Mouse (Mus musculus) intestine, embryonic 14.5 days (tissue): ENCODE results near the gene Dhrs2. TPM values are rescaled to one million over a fixed set of nuclear protein-coding genes. Genes with fewer than 3 reads are reported as not detected.
A peak's percentile ranks its signal among the peaks of the same experiment; 100 is the strongest.

Source experiments
- ATAC-seq: fragments of 200-750 bp; cut with Nextera tagmentation; replicated peaks from 2 replicates; pipeline ENCODE4 v1.8.0; 2017; ENCODE audit warnings: low read depth, moderate number of reproducible peaks, moderate TSS enrichment, moderate library complexity; ENCODE audit not compliant: low FRiP score, low TSS enrichment
- DNase-seq: peaks from one replicate; pipeline ENCODE4 v3.0.0-alpha.2; 2018; ENCODE audit warnings: low spot score
- H3K27ac ChIP-seq: fragments of 300-500 bp; sonication (generic); 2 replicates; pipeline ENCODE4 v1.5.1; 2014; ENCODE audit warnings: low read depth, mild to moderate bottlenecking, control low read depth
- H3K27me3 ChIP-seq: fragments of 300-500 bp; sonication (generic); replicated peaks from 2 replicates; pipeline ENCODE4 v1.6.1; 2014; ENCODE audit warnings: low read length, control low read depth; ENCODE audit not compliant: control insufficient read depth, insufficient read depth
- H3K36me3 ChIP-seq: fragments of 300-500 bp; sonication (generic); 2 replicates; pipeline ENCODE4 v1.6.1; 2014; ENCODE audit warnings: low read length, control low read depth; ENCODE audit not compliant: control insufficient read depth, insufficient read depth
- H3K4me1 ChIP-seq: fragments of 300-500 bp; sonication (generic); replicated peaks from 2 replicates; pipeline ENCODE4 v1.6.1; 2014; ENCODE audit warnings: low read length, control low read depth, mixed read lengths; ENCODE audit not compliant: control insufficient read depth, insufficient read depth
- H3K4me2 ChIP-seq: fragments of 300-500 bp; sonication (generic); 2 replicates; pipeline ENCODE4 v1.6.1; 2014; ENCODE audit warnings: low read length
- H3K4me3 ChIP-seq: fragments of 300-500 bp; sonication (generic); 2 replicates; pipeline ENCODE4 v1.5.1; 2014; ENCODE audit warnings: low read depth, low read length, control low read depth, mixed read lengths
- H3K9ac ChIP-seq: fragments of 300-500 bp; sonication (generic); 2 replicates; pipeline ENCODE4 v1.6.1; 2014; ENCODE audit warnings: mild to moderate bottlenecking, low read length
- H3K9me3 ChIP-seq: fragments of 300-500 bp; sonication (generic); 2 replicates; pipeline ENCODE4 v1.6.1; 2016; ENCODE audit warnings: low read length, control low read depth; ENCODE audit not compliant: control insufficient read depth
- WGBS: fragments of 180-500 bp; shearing (Covaris S2); extraction: QIAGEN DNeasy Blood & Tissue Kit; methylation state at CpG from one replicate; pipeline ENCODE4 v1.1.7; 2014; 5-methylcytosine and 5-hydroxymethylcytosine counted together
- polyA plus RNA-seq: library from polyadenylated mRNA; unstranded; fragments of >200 nt; fragmentation: Nextera tagmentation; extraction: Ambion mirVana; gene quantifications from 2 replicates; pipeline ENCODE4 v1.2.1, GENCODE M21; 2014

The Dhrs2 gene
- polyA plus RNA-seq, 1 experiment from 2014 or later = 0.23 TPM

GRCm38 (mm10) chr14:55271158-55271557 is 49.4 kb downstream of the Dhrs2 start:
- DNase-seq = peak; percentile 72
- no peak overlapping the region for H3K27ac ChIP-seq
- no peak for ATAC-seq

DNA sequence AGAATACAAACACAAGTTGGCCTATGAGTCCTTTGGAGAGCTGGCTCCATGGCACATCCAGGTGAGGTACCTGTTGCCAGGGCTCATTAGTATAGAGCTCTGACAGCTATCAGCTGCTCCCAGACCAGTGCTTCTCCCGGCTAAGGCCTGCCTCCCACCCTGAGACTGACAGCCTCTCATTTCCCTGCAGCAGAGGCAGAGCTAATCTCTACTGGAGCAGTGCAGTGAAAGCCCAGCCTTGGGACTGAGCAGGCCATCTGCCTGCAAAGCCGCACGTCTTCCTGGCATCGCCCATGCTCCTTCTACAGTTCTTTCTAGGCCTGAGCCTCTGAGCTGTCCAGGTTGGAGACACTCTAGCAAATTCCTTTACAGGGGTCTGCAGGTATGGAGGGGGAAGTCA is 51.2 kb downstream of the Dhrs2 start:
- Histone ChIP-seq H3K27me3 (no peaks in the 10 kb centered on the region), H3K4me3 (no peak overlapping the region), H3K9me3 (no peaks in the 10 kb centered on the region), H3K36me3 (no peaks in the 10 kb centered on the region), H3K9ac (no peak overlapping the region), H3K4me2 (no peak overlapping the region), H3K4me1 (no peaks in the 10 kb centered on the region), H3K27ac (no peak overlapping the region)
- 75% methylated on average over 4 of the region's 4 CpGs for WGBS
- ATAC-seq = no peak
- DNase-seq = no peak

More at GRCm38 (mm10) chr14:55271158-55271557, 49.4 kb downstream of the Dhrs2 start:
- no peak overlapping the region for H3K4me3 ChIP-seq
- H3K9me3 ChIP-seq = no peaks in the 10 kb centered on the region
- H3K4me1 ChIP-seq = no peaks in the 10 kb centered on the region
- H3K27me3 ChIP-seq = no peaks in the 10 kb centered on the region
- WGBS = 51% methylated on average over 3 of the region's 3 CpGs
- no peaks in the 10 kb centered on the region for H3K36me3 ChIP-seq
- no peak overlapping the region for H3K4me2 ChIP-seq
- no peak overlapping the region for H3K9ac ChIP-seq

DNA sequence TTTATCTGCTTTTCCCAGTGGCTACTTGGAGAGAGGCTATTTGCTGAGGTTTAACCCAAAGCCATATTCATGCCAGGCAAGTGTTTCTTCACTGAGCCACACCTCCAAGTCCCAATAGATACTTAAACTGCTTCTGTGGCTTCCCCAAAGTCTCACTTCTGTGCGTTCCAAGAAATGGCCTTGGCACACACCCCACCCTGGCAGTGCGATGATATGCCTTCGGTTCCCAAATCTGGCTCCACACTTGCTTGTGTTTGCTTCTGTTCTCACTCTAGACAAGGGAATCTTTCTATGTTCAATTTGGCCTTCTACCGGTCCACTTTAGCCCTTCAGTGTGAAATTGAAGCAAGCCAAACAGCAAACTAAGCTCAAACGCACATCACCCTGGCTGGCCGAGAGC is 53.0 kb downstream of the Dhrs2 start:
- 92% methylated on average over 6 of the region's 6 CpGs for WGBS
- ATAC-seq (no peak), DNase-seq (no peak)
- H3K9ac ChIP-seq = no peak overlapping the region
- H3K9me3 ChIP-seq = no peaks in the 10 kb centered on the region
- no peaks in the 10 kb centered on the region for H3K4me1 ChIP-seq
- no peaks in the 10 kb centered on the region for H3K27me3 ChIP-seq
- H3K4me2 ChIP-seq = no peak overlapping the region
- no peaks in the 10 kb centered on the region for H3K36me3 ChIP-seq
- no peak overlapping the region for H3K4me3 ChIP-seq
- no peak overlapping the region for H3K27ac ChIP-seq

DNA sequence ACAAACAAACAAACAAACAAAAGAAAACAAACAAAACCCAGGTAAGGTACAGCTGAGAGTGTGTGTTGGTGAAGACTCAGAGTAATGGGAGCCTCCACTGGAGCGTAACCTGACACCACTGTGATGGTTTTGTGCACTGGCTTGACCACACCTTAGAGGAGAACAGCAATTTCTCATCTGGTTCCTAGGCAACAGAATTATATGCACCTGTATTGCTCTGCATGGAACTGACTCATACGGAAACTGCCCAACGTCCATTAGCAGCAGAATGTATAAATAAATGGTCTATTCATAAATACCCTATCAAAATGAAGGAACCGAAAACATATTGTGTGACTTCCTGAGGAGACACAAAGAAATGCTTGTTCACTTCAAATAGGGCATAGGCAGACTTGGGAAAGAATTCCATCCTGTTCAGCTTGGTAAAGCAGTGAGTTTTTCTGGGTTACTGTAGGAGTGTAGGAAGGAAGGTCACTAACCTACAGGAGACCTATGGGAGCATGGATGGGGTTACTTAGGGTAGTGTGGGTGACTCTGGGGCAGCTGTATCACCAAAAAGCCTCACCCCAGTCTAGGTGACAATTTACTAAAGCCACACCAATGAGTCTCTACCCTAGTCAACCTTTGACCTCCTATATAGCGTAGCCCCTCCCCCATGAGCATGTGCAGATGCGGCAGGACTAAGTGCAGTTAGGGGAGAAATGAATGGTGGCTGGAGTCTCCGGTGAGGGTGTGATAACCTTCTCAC is 57.7 kb downstream of the Dhrs2 start:
- no peak overlapping the region for H3K4me2 ChIP-seq
- H3K4me1 ChIP-seq = no peaks in the 10 kb centered on the region
- no peak overlapping the region for H3K27ac ChIP-seq
- no peaks in the 10 kb centered on the region for H3K27me3 ChIP-seq
- WGBS = 50% methylated on average over 7 of the region's 7 CpGs
- H3K36me3 ChIP-seq = no peaks in the 10 kb centered on the region
- no peaks in the 10 kb centered on the region for H3K9me3 ChIP-seq
- no peak for DNase-seq
- no peak overlapping the region for H3K9ac ChIP-seq
- no peak overlapping the region for H3K4me3 ChIP-seq
- ATAC-seq = peak; percentile 78; the same call in 1 of the 2 replicates

Other genes with a start within 250 kb of the Dhrs2 start
- gene Gm17428, start 245.1 kb upstream of the Dhrs2 start, polyA plus RNA-seq = not detected in 2 replicates
- 0.43 and 1.2 TPM in 2 replicates for gene Myh7, start 227.4 kb upstream of the Dhrs2 start, polyA plus RNA-seq
- 78.5 and 80.1 TPM in 2 replicates for gene Ngdn, start 206.6 kb upstream of the Dhrs2 start, polyA plus RNA-seq
- 5.0 and 5.4 TPM in 2 replicates for gene Zfhx2, start 129.7 kb upstream of the Dhrs2 start, polyA plus RNA-seq
- 20.8 and 24.0 TPM in 2 replicates for gene Thtpa, start 127.2 kb upstream of the Dhrs2 start, polyA plus RNA-seq
- 44.7 and 49.8 TPM in 2 replicates for gene Ap1g2, start 115.4 kb upstream of the Dhrs2 start, polyA plus RNA-seq
- 1.7 and 2.0 TPM in 2 replicates for gene Jph4, start 105.1 kb upstream of the Dhrs2 start, polyA plus RNA-seq